Comparison of ENCODE assay signal across 8 mouse cellular contexts in the genomic region with DNA sequence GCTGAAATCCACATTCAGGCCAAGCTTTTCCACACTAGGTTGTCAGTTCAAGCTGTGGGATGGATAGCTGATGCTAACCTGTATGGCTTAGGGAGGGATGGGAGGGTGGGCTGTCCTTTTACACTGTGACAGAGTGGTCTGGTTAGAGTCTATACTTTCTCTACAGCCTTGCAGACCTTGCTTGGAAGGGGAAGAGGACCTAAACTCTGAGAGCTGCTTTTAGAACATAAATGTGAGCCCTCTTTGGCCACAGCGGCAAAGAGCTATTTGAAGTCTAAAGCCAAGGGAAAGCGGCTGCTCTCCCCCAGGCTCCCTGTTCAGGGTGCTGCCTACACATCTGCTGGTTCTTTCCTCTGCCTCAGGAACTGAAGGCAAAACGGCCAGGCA. TPM values are rescaled to one million over a fixed set of nuclear protein-coding genes. Genes with fewer than 3 reads are reported as not detected.
DNase-seq lines count a peak whose midpoint lies in the region; ATAC-seq and TF ChIP-seq lines count a peak whose summit lies in the region.

No protein-coding gene starts in this region.

- H3K9me3 ChIP-seq in kidney, embryonic 14.5 days (ENCODE audit: control insufficient read depth, low read length) = no peaks in the 10 kb centered on the region
- H3K9me3 ChIP-seq in G1E (replicated peaks) = no peaks in the 10 kb centered on the region
- no peaks in the 10 kb centered on the region for H3K9me3 ChIP-seq in limb, embryonic 14.5 days (ENCODE audit: control insufficient read depth, low read length)

- H3K27ac ChIP-seq in kidney, embryonic 14.5 days (ENCODE audit: low read depth, low read length) = peak overlapping the region; percentile 80; the same call in 1 of the 2 replicates
- no peak overlapping the region for H3K27ac ChIP-seq in limb, embryonic 14.5 days (replicated peaks; ENCODE audit: low read depth, low read length)

- DNase-seq in kidney, adult 11 months = no peak
- no peak for DNase-seq in G1E (ENCODE audit: low spot score)
- DNase-seq in limb, embryonic 14.5 days (ENCODE audit: low spot score) = no peak
- no peak for DNase-seq in cerebellum, adult 11 months
- no peak for DNase-seq in layer of hippocampus, postnatal 25 days (ENCODE audit: extremely low spot score in 1 of 2, low spot score in 1 of 2)

- no peaks in the 10 kb centered on the region for H3K36me3 ChIP-seq in kidney, embryonic 14.5 days (ENCODE audit: control insufficient read depth, insufficient read depth, low read length)
- H3K36me3 ChIP-seq in C2C12 (ENCODE audit: control insufficient read depth, insufficient read depth) (peaks cover 53% of the 10 kb centered on the region), G1E (replicated peaks) (peaks cover 40% of the 10 kb centered on the region)
- H3K36me3 ChIP-seq in limb, embryonic 14.5 days (ENCODE audit: control insufficient read depth, insufficient read depth, low read length) = peaks cover 2% of the 10 kb centered on the region; the same call in 1 of the 2 replicates

- no peaks in the 10 kb centered on the region for H3K27me3 ChIP-seq in kidney, embryonic 14.5 days (ENCODE audit: control insufficient read depth, insufficient read depth, low read length)
- H3K27me3 ChIP-seq in C2C12 (ENCODE audit: control insufficient read depth, insufficient read depth, insufficient read length) (no peaks in the 10 kb centered on the region), G1E (ENCODE audit: insufficient read depth, low read length) (no peaks in the 10 kb centered on the region)
- H3K27me3 ChIP-seq in limb, embryonic 14.5 days (ENCODE audit: control insufficient read depth, insufficient read depth, low read length) = no peaks in the 10 kb centered on the region

- peaks cover 77% of the 10 kb centered on the region for H3K79me2 ChIP-seq in C2C12 (ENCODE audit: control insufficient read depth, insufficient read depth)

- peaks cover 10% of the 10 kb centered on the region; the same call in 1 of the 2 replicates for H3K4me1 ChIP-seq in kidney, embryonic 14.5 days (ENCODE audit: control insufficient read depth, insufficient read depth, low read length)
- H3K4me1 ChIP-seq in G1E (ENCODE audit: insufficient read depth, low read depth, low read length) = peaks cover 63% of the 10 kb centered on the region
- peaks cover 15% of the 10 kb centered on the region for H3K4me1 ChIP-seq in limb, embryonic 14.5 days (ENCODE audit: control insufficient read depth, insufficient read depth, low read length)

- H3K79me3 ChIP-seq in C2C12 (ENCODE audit: low read depth) = peaks cover 56% of the 10 kb centered on the region

- no peak for TF ChIP-seq CTCF in C2C12 (IDR thresholded peaks at IDR 0.05; ENCODE audit: control insufficient read depth, insufficient read depth, insufficient read length)
- no peak for TF ChIP-seq CTCF in G1E (IDR thresholded peaks at IDR 0.05; ENCODE audit: low read depth, low read length)

- 36% methylated on average over 3 of the region's 3 CpGs for WGBS in kidney, embryonic 14.5 days
- WGBS in limb, embryonic 14.5 days = 55% methylated on average over 3 of the region's 3 CpGs

- H3K4me2 ChIP-seq in kidney, embryonic 14.5 days (replicated peaks; ENCODE audit: low read depth, low read length) = peak overlapping the region; percentile 54
- H3K4me2 ChIP-seq in limb, embryonic 14.5 days (replicated peaks; ENCODE audit: low read depth, low read length, severe bottlenecking) = no peak overlapping the region

- H3K9ac ChIP-seq in kidney, embryonic 14.5 days (ENCODE audit: low read depth, low read length) = peak overlapping the region; percentile 63
- no peak overlapping the region for H3K9ac ChIP-seq in limb, embryonic 14.5 days (ENCODE audit: low read depth, low read length, severe bottlenecking)

- peak overlapping the region; percentile 93 for H3ac ChIP-seq in C2C12 (ENCODE audit: control insufficient read depth, insufficient read length, low read depth)

- no peak for TF ChIP-seq POLR2A in limb, embryonic 14.5 days (IDR thresholded peaks at IDR 0.05; ENCODE audit: borderline replicate concordance, extremely low read depth, insufficient read depth, insufficient read length)

- ATAC-seq in kidney, embryonic 14.5 days (ENCODE audit: low FRiP score, low TSS enrichment) = no peak
- ATAC-seq in G1E (ENCODE audit: extremely low read depth, insufficient number of reproducible peaks, low FRiP score, poor library complexity, severe bottlenecking) = no peak
- ATAC-seq in limb, embryonic 14.5 days (ENCODE audit: low FRiP score, low read depth) = no peak
- ATAC-seq in erythroid progenitor cell, adult 5-6 weeks (replicated peaks; ENCODE audit: low FRiP score, poor library complexity, severe bottlenecking) = no peak

- peak overlapping the region; percentile 44 for H3K4me3 ChIP-seq in kidney, embryonic 14.5 days (ENCODE audit: low read length)
- peak overlapping the region; percentile 98 for H3K4me3 ChIP-seq in C2C12 (ENCODE audit: insufficient read depth, poor library complexity, severe bottlenecking)
- peak overlapping the region; percentile 69 for H3K4me3 ChIP-seq in G1E (ENCODE audit: low read depth, low read length)
- H3K4me3 ChIP-seq in limb, embryonic 14.5 days (replicated peaks; ENCODE audit: low read length) = peak overlapping the region; percentile 12; the same call in 1 of the 2 replicates

TF ChIP-seq in C2C12, 6 proteins besides CTCF, POLR2A, EP300 and RAD21:
- TF ChIP-seq MYOD1 (IDR thresholded peaks at IDR 0.05; ENCODE audit: control insufficient read depth, insufficient read length, low read depth) (no peak), MYOG (IDR thresholded peaks at IDR 0.05; ENCODE audit: control insufficient read depth, extremely low read depth, insufficient read length) (no peak), MAX (IDR thresholded peaks at IDR 0.05) (no peak), CEBPB (IDR thresholded peaks at IDR 0.05; ENCODE audit: low read depth) (no peak), USF1 (IDR thresholded peaks at IDR 0.05; ENCODE audit: low read depth) (no peak), FOSL1 (IDR thresholded peaks at IDR 0.05; ENCODE audit: insufficient read depth, low read length, poor library complexity, severe bottlenecking) (no peak)
TF ChIP-seq in C2C12: peak in this region for 0.

RNA-seq across cellular contexts. Expression of a gene that starts 40.8 kb away (rescaled TPM):
- 11.3 and 13.4 TPM in 2 replicates for polyA plus RNA-seq in kidney, embryonic 14.5 days (2014; fragmentation: Nextera tagmentation; extraction: Ambion mirVana)
- 6.1 TPM for polyA plus RNA-seq in C2C12 (2012; fragmentation: generic; extraction: Trizol)
- total RNA-seq in G1E (2014; fragmentation: Nextera tagmentation) = 11.7 and 13.7 TPM in 2 replicates
- 8.6 and 10.6 TPM in 2 replicates for total RNA-seq in G1E (2017)
- polyA plus RNA-seq in G1E (2012) = 0.25 and 0.29 TPM in 2 replicates
- 7.1 and 7.6 TPM in 2 replicates for polyA plus RNA-seq in limb, embryonic 14.5 days (2012; rRNA removed)
- 10.1 and 10.5 TPM in 2 replicates for polyA plus RNA-seq in limb, embryonic 14.5 days (2014; fragmentation: Nextera tagmentation; extraction: Ambion mirVana)
- total RNA-seq in erythroid progenitor cell, adult 5-6 weeks (2015; ENCODE audit: low replicate concordance) = 18.0 and 20.1 TPM in 2 replicates
- total RNA-seq in erythroid progenitor cell, adult 5-6 weeks (2017; ENCODE audit: low replicate concordance) = 16.4 and 31.6 TPM in 2 replicates
- total RNA-seq in layer of hippocampus, postnatal 25 days (2021) = 1 to 10 TPM; 5.1 to 6.8 TPM

RNA-seq across cellular contexts. Expression of a gene that starts 41.0 kb away (rescaled TPM):
- polyA plus RNA-seq in kidney, embryonic 14.5 days (2014; fragmentation: Nextera tagmentation; extraction: Ambion mirVana) = 46.0 and 56.1 TPM in 2 replicates
- polyA plus RNA-seq in C2C12 (2012; fragmentation: generic; extraction: Trizol) = 9.8 TPM
- 59.9 and 73.0 TPM in 2 replicates for total RNA-seq in G1E (2014; fragmentation: Nextera tagmentation)
- total RNA-seq in G1E (2017) = 31.7 and 38.1 TPM in 2 replicates
- 17.2 and 17.6 TPM in 2 replicates for polyA plus RNA-seq in G1E (2012)
- polyA plus RNA-seq in limb, embryonic 14.5 days (2012; rRNA removed) = 26.6 and 33.5 TPM in 2 replicates
- 59.4 and 73.1 TPM in 2 replicates for polyA plus RNA-seq in limb, embryonic 14.5 days (2014; fragmentation: Nextera tagmentation; extraction: Ambion mirVana)
- 34.4 and 42.5 TPM in 2 replicates for total RNA-seq in erythroid progenitor cell, adult 5-6 weeks (2015; ENCODE audit: low replicate concordance)
- total RNA-seq in erythroid progenitor cell, adult 5-6 weeks (2017; ENCODE audit: low replicate concordance) = 43.0 and 73.8 TPM in 2 replicates
- 10 to 100 TPM; 34.5 to 41.6 TPM for total RNA-seq in layer of hippocampus, postnatal 25 days (2021)

Comparison
In these comparisons a context has a peak if more than half of its experiments do, and no peak if none do; other contexts are left out.
1. H3K4me3 ChIP-seq: peak in every context shown above with its lines; median percentile 98 in C2C12; 69 in G1E; 44 in kidney, embryonic 14.5 days; 12 in limb, embryonic 14.5 days.